Mouse (Mus musculus): ENCODE data around the gene H2afy. TPM values are rescaled to one million over a fixed set of nuclear protein-coding genes. Genes with fewer than 3 reads are reported as not detected.

H2afy gene
- total and polyA plus RNA-seq, 2 experiments from 2014 or later, result 134 to 163 TPM

GRCm38 (mm10) chr13:56132941-56133340, 3.2 kb downstream of the H2afy start:
- ATAC-seq (ENCODE audit: low FRiP score), result no peak
- Histone ChIP-seq H3K27ac (ENCODE audit: low read depth, low read length) (no peak overlapping the region), H3K27me3 (ENCODE audit: insufficient read depth, low read length) (no peaks in the 10 kb centered on the region), H3K9ac (replicated peaks; ENCODE audit: low read length, poor library complexity, severe bottlenecking) (no peak overlapping the region), H3K9me3 (ENCODE audit: low read length) (no peaks in the 10 kb centered on the region), H3K4me3 (ENCODE audit: low read depth, low read length) (no peak overlapping the region), H3K4me2 (ENCODE audit: low read depth, low read length, poor library complexity, severe bottlenecking) (no peak overlapping the region), H3K36me3 (ENCODE audit: insufficient read depth, low read length) (peaks cover 6% of the 10 kb centered on the region; the same call in 1 of the 2 replicates), H3K4me1 (ENCODE audit: insufficient read depth, low read length) (peaks cover 8% of the 10 kb centered on the region; the same call in 1 of the 2 replicates)
- no peak for DNase-seq (ENCODE audit: low spot score)
- TF ChIP-seq CTCF (IDR thresholded peaks at IDR 0.05), result no peak
- 90% methylated on average over 7 of the region's 7 CpGs for WGBS

GRCm38 (mm10) chr13:56132326-56132936, 3.7 kb downstream of the H2afy start:
- Histone ChIP-seq H3K27me3 (ENCODE audit: insufficient read depth, low read length) (no peaks in the 10 kb centered on the region), H3K27ac (ENCODE audit: low read depth, low read length) (no peak overlapping the region), H3K4me2 (ENCODE audit: low read depth, low read length, poor library complexity, severe bottlenecking) (no peak overlapping the region), H3K9ac (replicated peaks; ENCODE audit: low read length, poor library complexity, severe bottlenecking) (no peak overlapping the region), H3K9me3 (ENCODE audit: low read length) (no peaks in the 10 kb centered on the region), H3K36me3 (ENCODE audit: insufficient read depth, low read length) (peaks cover 11% of the 10 kb centered on the region), H3K4me3 (ENCODE audit: low read depth, low read length) (no peak overlapping the region), H3K4me1 (ENCODE audit: insufficient read depth, low read length) (peaks cover 8% of the 10 kb centered on the region; the same call in 1 of the 2 replicates)
- TF ChIP-seq CTCF (IDR thresholded peaks at IDR 0.05), result no peak
- no peak for ATAC-seq (ENCODE audit: low FRiP score)
- DNase-seq (ENCODE audit: low spot score), result no peak
- WGBS, result 87% methylated on average over 11 of the region's 11 CpGs

- no peak overlapping the region for H3K9ac ChIP-seq (replicated peaks; ENCODE audit: low read length, poor library complexity, severe bottlenecking)
- DNase-seq (ENCODE audit: low spot score) (no peak), ATAC-seq (ENCODE audit: low FRiP score) (no peak)
- H3K4me3 ChIP-seq (ENCODE audit: low read depth, low read length), result no peak overlapping the region
- H3K4me2 ChIP-seq (ENCODE audit: low read depth, low read length, poor library complexity, severe bottlenecking), result no peak overlapping the region
- no peaks in the 10 kb centered on the region for H3K9me3 ChIP-seq (ENCODE audit: low read length)
- no peaks in the 10 kb centered on the region for H3K27me3 ChIP-seq (ENCODE audit: insufficient read depth, low read length)
- TF ChIP-seq CTCF (IDR thresholded peaks at IDR 0.05), result no peak
- 96% methylated on average over 8 of the region's 8 CpGs for WGBS
- 0 out of 2 replicates have a peak, but pooled peaks cover 3% of the 10 kb centered on the region for H3K4me1 ChIP-seq (ENCODE audit: insufficient read depth, low read length)
- H3K27ac ChIP-seq (ENCODE audit: low read depth, low read length), result no peak overlapping the region
- H3K36me3 ChIP-seq (ENCODE audit: insufficient read depth, low read length), result peaks cover 25% of the 10 kb centered on the region
Measured at GRCm38 (mm10) chr13:56130544-56130943, 5.6 kb downstream of the H2afy start.

GRCm38 (mm10) chr13:56129578-56129977, 6.6 kb downstream of the H2afy start:
- no peak overlapping the region for H3K9ac ChIP-seq (replicated peaks; ENCODE audit: low read length, poor library complexity, severe bottlenecking)
- peaks cover 34% of the 10 kb centered on the region for H3K36me3 ChIP-seq (ENCODE audit: insufficient read depth, low read length)
- H3K4me1 ChIP-seq (ENCODE audit: insufficient read depth, low read length), result 0 out of 2 replicates have a peak, but pooled peaks cover 3% of the 10 kb centered on the region
- 94% methylated on average over 3 of the region's 3 CpGs for WGBS
- TF ChIP-seq CTCF (IDR thresholded peaks at IDR 0.05), result no peak
- no peak overlapping the region for H3K27ac ChIP-seq (ENCODE audit: low read depth, low read length)
- no peak overlapping the region for H3K4me2 ChIP-seq (ENCODE audit: low read depth, low read length, poor library complexity, severe bottlenecking)
- H3K9me3 ChIP-seq (ENCODE audit: low read length), result no peaks in the 10 kb centered on the region
- no peak overlapping the region for H3K4me3 ChIP-seq (ENCODE audit: low read depth, low read length)
- H3K27me3 ChIP-seq (ENCODE audit: insufficient read depth, low read length), result no peaks in the 10 kb centered on the region
- no peak for DNase-seq (ENCODE audit: low spot score)
- ATAC-seq (ENCODE audit: low FRiP score), result no peak

GRCm38 (mm10) chr13:56129014-56129413, 7.1 kb downstream of the H2afy start:
- Histone ChIP-seq H3K4me3 (ENCODE audit: low read depth, low read length) (no peak overlapping the region), H3K4me1 (ENCODE audit: insufficient read depth, low read length) (0 out of 2 replicates have a peak, but pooled peaks cover 3% of the 10 kb centered on the region), H3K9ac (replicated peaks; ENCODE audit: low read length, poor library complexity, severe bottlenecking) (no peak overlapping the region), H3K4me2 (ENCODE audit: low read depth, low read length, poor library complexity, severe bottlenecking) (no peak overlapping the region), H3K27ac (ENCODE audit: low read depth, low read length) (no peak overlapping the region), H3K36me3 (ENCODE audit: insufficient read depth, low read length) (peaks cover 39% of the 10 kb centered on the region), H3K27me3 (ENCODE audit: insufficient read depth, low read length) (no peaks in the 10 kb centered on the region), H3K9me3 (ENCODE audit: low read length) (no peaks in the 10 kb centered on the region)
- no peak for TF ChIP-seq CTCF (IDR thresholded peaks at IDR 0.05)
- no peak for ATAC-seq (ENCODE audit: low FRiP score)
- DNase-seq (ENCODE audit: low spot score), result no peak
- WGBS, result 90% methylated on average over 4 of the region's 4 CpGs

- no peak overlapping the region for H3K4me2 ChIP-seq (ENCODE audit: low read depth, low read length, poor library complexity, severe bottlenecking)
- no peaks in the 10 kb centered on the region for H3K9me3 ChIP-seq (ENCODE audit: low read length)
- no peak for DNase-seq (ENCODE audit: low spot score)
- no peak overlapping the region for H3K4me3 ChIP-seq (ENCODE audit: low read depth, low read length)
- H3K9ac ChIP-seq (replicated peaks; ENCODE audit: low read length, poor library complexity, severe bottlenecking), result no peak overlapping the region
- no peaks in the 10 kb centered on the region for H3K4me1 ChIP-seq (ENCODE audit: insufficient read depth, low read length)
- H3K27ac ChIP-seq (ENCODE audit: low read depth, low read length), result no peak overlapping the region
- peaks cover 45% of the 10 kb centered on the region for H3K36me3 ChIP-seq (ENCODE audit: insufficient read depth, low read length)
- no peak for ATAC-seq (ENCODE audit: low FRiP score)
- H3K27me3 ChIP-seq (ENCODE audit: insufficient read depth, low read length), result no peaks in the 10 kb centered on the region
- 96% methylated on average over 10 of the region's 10 CpGs for WGBS
- TF ChIP-seq CTCF (IDR thresholded peaks at IDR 0.05), result no peak
Measured at GRCm38 (mm10) chr13:56125632-56126031, 10.5 kb downstream of the H2afy start.
